Mouse (Mus musculus) hindbrain, embryonic 14.5 days (tissue): ENCODE data around the gene Fam208b. TPM values are rescaled to one million over a fixed set of nuclear protein-coding genes. Genes with fewer than 3 reads are reported as not detected.
A peak's percentile ranks its signal among the peaks of the same experiment; 100 is the strongest.
"Not testable (repeated sequence)": the region's sequence is repeated elsewhere in the genome, so short reads cannot be mapped to it uniquely, and the experiment has no call there.

ENCODE experiments used
- ATAC-seq: fragments of 200-750 bp; cut with Nextera tagmentation; 2 replicates; pipeline ENCODE4 v1.8.0; 2017; ENCODE audit warnings: moderate number of reproducible peaks, mild to moderate bottlenecking, moderate TSS enrichment, moderate library complexity; ENCODE audit not compliant: low FRiP score
- DNase-seq: peaks from one replicate; pipeline ENCODE4 v3.0.0-alpha.2; 2015; ENCODE audit warnings: low spot score
- H3K27ac ChIP-seq: fragments of 300-500 bp; sonication (generic); 2 replicates; pipeline ENCODE4 v1.5.1; 2014; ENCODE audit warnings: mild to moderate bottlenecking, moderate library complexity
- H3K27me3 ChIP-seq: fragments of 300-500 bp; sonication (generic); 2 replicates; pipeline ENCODE4 v1.6.1; 2014; ENCODE audit warnings: mild to moderate bottlenecking, low read length, mixed read lengths; ENCODE audit not compliant: control insufficient read depth, insufficient read depth
- H3K36me3 ChIP-seq: fragments of 300-500 bp; sonication (generic); replicated peaks from 2 replicates; pipeline ENCODE4 v1.6.1; 2014; ENCODE audit not compliant: control insufficient read depth, insufficient read depth
- H3K4me1 ChIP-seq: fragments of 300-500 bp; sonication (generic); replicated peaks from 2 replicates; pipeline ENCODE4 v1.6.1; 2014; ENCODE audit warnings: antibody characterized with exemption, low read length, mixed read lengths; ENCODE audit not compliant: control insufficient read depth, insufficient read depth
- H3K4me2 ChIP-seq: fragments of 300-500 bp; sonication (generic); replicated peaks from 2 replicates; pipeline ENCODE4 v1.6.1; 2014; ENCODE audit warnings: mild to moderate bottlenecking, moderate library complexity
- H3K4me3 ChIP-seq: fragments of 300-500 bp; sonication (generic); replicated peaks from 2 replicates; pipeline ENCODE4 v1.5.1; 2014; ENCODE audit warnings: mild to moderate bottlenecking, low read length
- H3K9ac ChIP-seq: fragments of 300-500 bp; sonication (generic); 2 replicates; pipeline ENCODE4 v1.6.1; 2014
- H3K9me3 ChIP-seq: fragments of 300-500 bp; sonication (generic); 2 replicates; pipeline ENCODE4 v1.6.1; 2016; ENCODE audit warnings: low read length; ENCODE audit not compliant: control insufficient read depth
- WGBS: fragments of 180-500 bp; shearing (Covaris S2); extraction: QIAGEN DNeasy Blood & Tissue Kit; methylation state at CpG from one replicate; pipeline ENCODE4 v1.1.7; 2014; 5-methylcytosine and 5-hydroxymethylcytosine counted together
- polyA plus RNA-seq: library from polyadenylated mRNA; unstranded; fragments of >200 nt; fragmentation: Nextera tagmentation; extraction: Ambion mirVana; gene quantifications from 2 replicates; pipeline ENCODE4 v1.2.1, GENCODE M21; 2014

The Fam208b gene
- polyA plus RNA-seq, 1 experiment from 2014 or later = 22.0 TPM

DNA sequence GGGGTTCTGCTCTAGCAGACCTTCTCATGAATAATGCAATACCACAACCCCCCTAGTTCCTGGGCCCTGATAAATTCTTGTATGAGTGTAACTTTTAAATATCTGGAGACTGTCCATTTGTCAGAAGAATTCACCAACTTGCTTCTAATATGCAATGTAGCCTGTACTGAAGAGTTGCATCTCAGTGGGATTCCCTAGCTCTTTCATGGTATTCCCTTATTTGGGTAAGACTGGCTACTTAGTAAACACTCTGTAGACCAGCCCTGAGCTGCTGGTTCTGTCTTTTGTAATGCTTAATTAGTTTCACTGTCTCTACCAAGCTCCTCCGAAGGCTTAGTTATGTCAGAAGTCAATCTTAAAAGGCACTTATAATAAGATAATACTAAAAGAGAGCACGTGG is 79.7 kb downstream of the Fam208b start:
- not testable (repeated sequence) for H3K9me3 ChIP-seq, H3K4me1 ChIP-seq, H3K36me3 ChIP-seq, H3K27me3 ChIP-seq, H3K27ac ChIP-seq, DNase-seq, H3K9ac ChIP-seq, H3K4me2 ChIP-seq, H3K4me3 ChIP-seq, ATAC-seq
- WGBS = 42% methylated on average over 2 of the region's 2 CpGs

DNA sequence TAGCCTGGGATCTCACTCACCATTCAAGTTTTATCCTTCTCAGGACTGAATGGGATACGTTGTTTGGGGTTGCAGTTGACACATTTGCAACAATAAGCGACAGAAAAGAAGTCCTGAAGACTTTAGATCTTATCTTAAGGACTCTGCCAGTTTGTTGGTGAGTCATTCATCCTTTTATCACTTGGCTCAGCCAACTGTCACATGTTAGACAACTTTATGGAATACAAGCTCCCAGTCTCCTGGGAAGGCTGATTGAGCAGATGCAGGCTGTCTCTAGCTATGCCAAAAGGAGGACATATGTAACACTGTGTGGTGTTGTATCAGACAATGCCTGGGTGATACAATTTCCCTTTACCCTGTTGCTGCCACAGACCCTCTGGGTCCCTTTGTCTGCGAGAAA is 80.5 kb downstream of the Fam208b start:
- H3K9me3 ChIP-seq = no peaks in the 10 kb centered on the region
- no peaks in the 10 kb centered on the region for H3K27me3 ChIP-seq
- 56% methylated on average over 3 of the region's 3 CpGs for WGBS
- no peaks in the 10 kb centered on the region for H3K36me3 ChIP-seq
- no peak overlapping the region for H3K9ac ChIP-seq
- ATAC-seq (no peak), DNase-seq (no peak)
- no peak overlapping the region for H3K27ac ChIP-seq
- H3K4me2 ChIP-seq = no peak overlapping the region
- no peaks in the 10 kb centered on the region for H3K4me1 ChIP-seq
- no peak overlapping the region for H3K4me3 ChIP-seq

DNA sequence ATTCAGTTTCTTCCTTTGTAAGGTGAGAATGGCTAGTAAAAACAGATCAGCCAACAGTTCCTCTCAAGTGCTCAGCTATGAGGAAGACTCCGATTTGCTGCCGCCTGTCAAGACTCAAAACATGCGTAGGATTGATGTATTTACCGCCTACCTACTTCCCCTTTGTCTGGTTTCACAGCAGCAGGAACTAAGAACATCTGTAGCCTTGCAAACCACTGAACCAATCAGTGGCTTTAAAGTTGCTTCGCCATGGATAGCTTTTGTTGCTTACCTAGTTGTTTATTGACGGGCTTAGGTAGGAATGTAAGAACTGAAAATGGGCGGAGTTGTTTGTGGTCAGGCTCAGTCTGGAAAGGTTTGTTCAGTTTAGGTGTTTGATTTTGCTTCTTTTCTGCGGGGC is 84.6 kb downstream of the Fam208b start:
- Histone ChIP-seq H3K36me3 (no peaks in the 10 kb centered on the region), H3K4me2 (no peak overlapping the region), H3K9me3 (no peaks in the 10 kb centered on the region), H3K9ac (no peak overlapping the region), H3K4me3 (no peak overlapping the region), H3K27ac (no peak overlapping the region), H3K4me1 (no peaks in the 10 kb centered on the region), H3K27me3 (no peaks in the 10 kb centered on the region)
- DNase-seq = no peak
- no peak for ATAC-seq
- WGBS = 76% methylated on average over 8 of the region's 8 CpGs

DNA sequence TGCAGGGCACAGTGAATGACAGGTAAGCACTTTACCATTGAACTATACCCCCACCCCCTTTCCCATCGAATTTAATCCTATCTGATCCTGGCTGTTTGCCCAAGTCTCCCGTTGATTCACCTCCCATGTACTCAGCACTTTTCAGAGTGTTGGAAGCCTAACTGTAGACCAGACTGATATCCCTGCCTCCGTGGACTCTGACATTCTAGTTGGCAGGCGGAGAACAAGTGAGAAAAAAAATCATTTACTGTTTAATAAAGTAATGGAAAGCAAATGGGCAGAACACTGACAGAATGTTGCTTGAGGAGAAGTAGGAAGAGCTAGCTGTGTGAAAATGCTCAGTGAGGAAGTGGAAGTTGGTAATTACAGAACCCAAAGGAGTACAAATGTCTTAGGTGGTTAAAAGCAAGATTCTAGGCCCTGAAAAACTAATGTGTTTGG is 85.3 kb downstream of the Fam208b start:
- 56% methylated on average over 4 of the region's 4 CpGs for WGBS
- DNase-seq (no peak), ATAC-seq (no peak)
- Histone ChIP-seq H3K4me2 (no peak overlapping the region), H3K36me3 (no peaks in the 10 kb centered on the region), H3K27ac (no peak overlapping the region), H3K4me3 (no peak overlapping the region), H3K4me1 (no peaks in the 10 kb centered on the region), H3K9me3 (no peaks in the 10 kb centered on the region), H3K9ac (no peak overlapping the region), H3K27me3 (no peaks in the 10 kb centered on the region)

DNA sequence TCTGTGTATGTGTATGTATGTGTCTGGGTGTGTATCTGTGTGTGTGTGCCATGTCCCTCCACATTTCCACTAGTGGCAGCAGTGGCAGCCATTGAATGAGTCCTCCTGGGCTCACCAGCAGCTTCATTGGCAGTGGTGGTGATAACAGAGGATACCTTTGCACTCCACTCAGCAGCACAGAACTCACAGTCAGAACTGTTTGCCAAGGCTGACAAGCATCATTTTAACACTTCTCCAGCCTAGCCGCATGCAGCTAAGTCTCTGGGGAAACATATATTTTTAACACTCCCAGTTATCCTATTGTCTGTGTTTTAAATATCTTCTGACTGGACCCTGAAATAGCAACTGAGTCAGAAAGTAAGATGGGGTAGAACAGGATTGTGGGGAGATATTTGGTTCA is 87.0 kb downstream of the Fam208b start:
- DNase-seq (no peak), ATAC-seq (0 out of 2 replicates have a peak, but pooled peaks have one; percentile 18)
- Histone ChIP-seq H3K9ac (no peak overlapping the region), H3K4me3 (no peak overlapping the region), H3K27ac (no peak overlapping the region), H3K9me3 (no peaks in the 10 kb centered on the region), H3K4me2 (no peak overlapping the region), H3K36me3 (no peaks in the 10 kb centered on the region), H3K4me1 (no peaks in the 10 kb centered on the region), H3K27me3 (no peaks in the 10 kb centered on the region)
- WGBS = 72% methylated on average over 1 of the region's 1 CpGs

DNA sequence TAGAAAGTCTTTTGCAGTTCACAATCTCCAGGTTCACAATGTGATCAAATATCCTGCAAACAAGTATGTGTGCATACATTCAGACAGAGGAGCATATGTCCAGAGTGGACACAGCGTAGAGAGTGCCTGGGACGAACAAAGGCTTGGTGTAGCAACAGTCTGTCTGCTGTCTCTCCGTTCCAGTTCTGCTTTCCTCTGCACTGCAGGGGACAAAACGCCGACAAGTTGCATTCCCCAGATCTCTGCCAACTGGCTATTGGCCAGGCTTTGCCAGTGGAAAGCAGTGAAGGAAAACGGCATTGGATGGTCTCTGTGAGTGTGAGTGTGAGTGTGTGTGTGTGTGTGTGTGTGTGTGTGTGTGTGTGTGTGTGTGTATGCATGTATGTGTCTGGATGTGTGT is 87.4 kb downstream of the Fam208b start:
- Histone ChIP-seq H3K4me3 (no peak overlapping the region), H3K9ac (no peak overlapping the region), H3K9me3 (no peaks in the 10 kb centered on the region), H3K27ac (no peak overlapping the region), H3K4me1 (no peaks in the 10 kb centered on the region), H3K4me2 (no peak overlapping the region), H3K27me3 (no peaks in the 10 kb centered on the region), H3K36me3 (no peaks in the 10 kb centered on the region)
- DNase-seq = peak; percentile 45
- peak; percentile 74; the same call in 1 of the 2 replicates for ATAC-seq
- 49% methylated on average over 6 of the region's 6 CpGs for WGBS

DNA sequence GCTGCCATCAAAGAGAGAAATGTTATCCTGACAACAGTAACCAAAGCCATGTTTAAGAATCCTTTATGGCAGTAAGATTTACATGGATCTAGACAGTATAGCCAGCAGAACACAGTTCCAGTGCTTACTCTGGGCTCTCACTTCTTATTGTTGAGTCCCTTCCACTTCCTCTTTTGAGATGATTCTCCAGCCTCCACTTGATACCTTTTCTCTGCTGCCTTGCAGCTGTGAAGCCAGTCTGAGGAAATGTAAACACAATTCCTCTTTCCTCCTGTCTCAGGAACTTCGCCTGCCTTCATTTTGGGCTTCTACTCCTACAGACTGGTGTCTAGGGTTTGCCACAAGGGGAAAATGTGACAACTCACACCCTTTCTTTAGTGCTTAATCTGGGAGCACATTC is 90.9 kb downstream of the Fam208b start:
- WGBS = 57% methylated on average over 1 of the region's 1 CpGs
- not testable (repeated sequence) for H3K27me3 ChIP-seq

DNA sequence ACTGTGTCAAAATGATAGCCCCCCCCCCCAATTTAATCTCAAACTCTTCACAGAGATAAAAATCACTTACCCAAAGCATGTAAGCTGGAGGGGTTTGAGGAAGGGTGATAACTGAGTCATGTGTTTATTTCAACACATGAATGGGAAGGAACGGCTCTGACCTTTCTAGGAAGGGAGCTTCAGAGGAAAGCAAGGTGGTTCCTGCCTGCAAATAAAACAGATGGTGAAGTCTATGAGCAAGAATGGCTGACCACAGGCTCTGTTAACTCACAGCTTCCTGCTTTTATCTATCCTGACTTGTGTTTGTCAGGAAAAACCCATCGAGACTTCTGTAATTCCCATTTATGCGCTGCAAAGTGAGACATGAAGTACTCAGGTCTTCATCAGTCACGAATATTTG is 91.6 kb downstream of the Fam208b start:
- not testable (repeated sequence) for H3K4me3 ChIP-seq, H3K36me3 ChIP-seq, H3K27me3 ChIP-seq, H3K27ac ChIP-seq, H3K9ac ChIP-seq, H3K4me1 ChIP-seq, H3K4me2 ChIP-seq, DNase-seq, H3K9me3 ChIP-seq, ATAC-seq
- 86% methylated on average over 3 of the region's 4 CpGs for WGBS

More for the DNA sequence above, 90.9 kb downstream of the Fam208b start:
- H3K4me2 ChIP-seq, H3K4me1 ChIP-seq, DNase-seq, H3K9me3 ChIP-seq, H3K9ac ChIP-seq, H3K27ac ChIP-seq, H3K4me3 ChIP-seq, ATAC-seq, H3K36me3 ChIP-seq: not testable (repeated sequence)
